Mouse (Mus musculus) layer of hippocampus, adult 2 months (tissue): Measurements from ENCODE around the gene Hmga2. TPM values are rescaled to one million over a fixed set of nuclear protein-coding genes. Genes with fewer than 3 reads are reported as not detected.

ENCODE experiments used
- DNase-seq, 2 experiments: peaks; one replicate each; pipeline ENCODE4 v3.0.0; 2022; ENCODE audit warnings: low spot score in 2 of 2
- H3K27ac ChIP-seq: fragments of 200-600 bp; 2 replicates; pipeline ENCODE4 v1.8.1; 2022
- H3K4me3 ChIP-seq: fragments of 200-600 bp; 2 replicates; pipeline ENCODE4 v1.8.1; 2022; ENCODE audit warnings: mild to moderate bottlenecking
- CTCF ChIP-seq: fragments of 200-600 bp; conservative IDR thresholded peaks from 2 replicates; pipeline ENCODE4 v1.8.1; 2022; ENCODE audit warnings: antibody characterized with exemption, mild to moderate bottlenecking, moderate library complexity
- total RNA-seq, 2 experiments: library from RNA; stranded (reverse); gene quantifications; 2 replicates each; pipeline ENCODE4 v1.2.3; 2021

Hmga2 gene
- total RNA-seq, 2 experiments from 2014 or later: 0.13 TPM; not detected in 1

DNA sequence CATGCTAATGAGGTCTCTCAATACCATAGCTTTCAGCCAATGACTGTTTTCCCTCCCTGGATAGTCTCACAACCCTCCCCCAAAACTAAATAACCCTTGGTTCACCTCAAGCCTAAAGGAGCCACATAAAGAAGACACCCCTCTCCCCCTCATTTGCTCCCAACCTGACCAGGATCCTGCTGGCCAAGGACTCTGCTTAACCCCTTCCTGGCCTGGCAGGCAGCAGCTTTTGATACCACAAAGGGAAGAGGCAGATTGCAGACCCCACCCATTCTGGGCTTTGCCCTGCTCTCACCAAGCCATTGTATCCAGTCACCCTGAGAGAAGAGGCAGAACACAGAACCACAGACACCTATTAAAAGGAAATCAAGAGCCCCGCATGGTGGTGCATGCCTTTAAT, 11.6 kb upstream of the Hmga2 start:
- no peak overlapping the region for H3K27ac ChIP-seq
- H3K4me3 ChIP-seq: no peak overlapping the region
- DNase-seq: no peak
- no peak for TF ChIP-seq CTCF

DNA sequence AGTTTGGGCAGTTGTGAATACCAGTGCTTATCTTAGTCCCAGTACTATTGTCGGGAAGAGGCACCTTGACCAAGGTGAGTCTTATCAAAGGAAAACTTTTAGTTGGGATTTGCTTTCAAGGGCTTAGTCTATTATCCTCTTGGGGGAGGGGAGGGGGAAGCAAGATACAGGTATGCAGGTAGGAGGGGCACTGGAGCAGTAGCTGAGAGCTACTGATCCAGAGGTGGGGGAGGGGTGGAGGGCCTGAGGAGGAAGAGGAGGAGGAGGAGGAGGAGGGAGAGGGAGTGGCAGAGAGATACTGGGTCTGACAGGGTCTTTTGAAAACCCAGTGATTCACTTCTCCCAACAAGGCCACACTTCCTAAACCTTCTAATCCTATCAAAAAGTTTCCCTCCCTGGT, 9.2 kb upstream of the Hmga2 start:
- no peak overlapping the region for H3K27ac ChIP-seq
- DNase-seq: no peak
- no peak overlapping the region for H3K4me3 ChIP-seq
- no peak for TF ChIP-seq CTCF

DNA sequence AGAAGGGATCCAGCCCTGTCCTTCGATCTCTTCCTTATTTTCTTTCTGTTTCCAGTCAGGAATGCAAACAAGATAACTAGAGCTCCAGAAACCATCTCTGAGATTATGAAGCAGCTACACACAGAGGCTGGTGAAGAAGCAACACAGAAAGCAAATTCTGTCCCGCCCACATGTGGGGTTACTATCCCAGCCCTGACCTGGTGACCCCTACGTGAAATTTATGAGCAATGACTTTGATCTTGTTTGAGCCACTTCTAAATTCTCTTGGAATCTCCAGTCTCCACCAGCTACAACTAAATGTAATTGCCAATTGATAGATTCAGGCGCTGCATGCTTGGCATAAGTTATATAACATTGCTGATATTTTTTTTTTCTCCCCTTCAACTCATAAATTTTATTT, 7.9 kb upstream of the Hmga2 start:
- no peak for DNase-seq
- no peak overlapping the region for H3K27ac ChIP-seq
- TF ChIP-seq CTCF: no peak
- H3K4me3 ChIP-seq: no peak overlapping the region

DNA sequence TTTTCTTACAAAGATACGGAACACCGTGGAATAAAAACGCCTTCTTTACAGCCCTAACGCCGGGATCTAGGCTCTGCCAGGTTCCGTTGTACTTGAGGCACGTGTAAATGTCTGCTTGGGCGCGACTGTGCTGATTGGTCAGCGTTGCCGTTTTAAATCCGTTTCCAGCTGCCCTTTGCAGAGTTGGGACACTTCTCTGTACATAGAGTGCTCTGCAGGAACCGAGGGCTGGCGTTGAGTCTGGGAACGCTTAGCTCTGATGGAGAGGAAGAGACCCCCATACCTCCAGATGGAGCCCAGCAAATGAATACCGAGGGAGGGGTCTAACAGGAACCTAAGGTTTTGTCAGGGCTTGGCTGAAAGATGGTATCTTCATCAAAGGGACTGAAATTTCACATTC, 1.9 kb upstream of the Hmga2 start:
- H3K4me3 ChIP-seq: no peak overlapping the region
- H3K27ac ChIP-seq: no peak overlapping the region
- DNase-seq: no peak
- no peak for TF ChIP-seq CTCF

DNA sequence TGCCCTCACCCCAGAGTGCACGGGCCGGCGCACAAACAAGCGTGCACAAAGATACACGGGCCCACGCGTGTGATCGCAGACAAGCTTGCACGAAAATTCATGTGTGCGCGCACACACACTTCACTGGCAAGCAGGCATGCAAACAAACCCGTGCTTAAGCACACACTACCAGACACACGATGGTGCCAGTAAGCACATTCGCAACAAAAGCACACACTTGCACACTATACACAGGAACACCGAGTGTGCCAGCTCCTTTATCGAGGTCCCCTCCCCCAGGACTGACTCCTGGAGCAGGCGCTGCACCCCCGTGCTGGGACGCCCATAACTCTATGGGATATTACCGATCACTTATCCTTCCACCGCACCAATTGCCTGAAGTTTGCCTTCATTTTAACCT, 1.2 kb upstream of the Hmga2 start:
- Histone ChIP-seq H3K27ac (no peak overlapping the region), H3K4me3 (no peak overlapping the region)
- DNase-seq: no peak
- no peak for TF ChIP-seq CTCF

DNA sequence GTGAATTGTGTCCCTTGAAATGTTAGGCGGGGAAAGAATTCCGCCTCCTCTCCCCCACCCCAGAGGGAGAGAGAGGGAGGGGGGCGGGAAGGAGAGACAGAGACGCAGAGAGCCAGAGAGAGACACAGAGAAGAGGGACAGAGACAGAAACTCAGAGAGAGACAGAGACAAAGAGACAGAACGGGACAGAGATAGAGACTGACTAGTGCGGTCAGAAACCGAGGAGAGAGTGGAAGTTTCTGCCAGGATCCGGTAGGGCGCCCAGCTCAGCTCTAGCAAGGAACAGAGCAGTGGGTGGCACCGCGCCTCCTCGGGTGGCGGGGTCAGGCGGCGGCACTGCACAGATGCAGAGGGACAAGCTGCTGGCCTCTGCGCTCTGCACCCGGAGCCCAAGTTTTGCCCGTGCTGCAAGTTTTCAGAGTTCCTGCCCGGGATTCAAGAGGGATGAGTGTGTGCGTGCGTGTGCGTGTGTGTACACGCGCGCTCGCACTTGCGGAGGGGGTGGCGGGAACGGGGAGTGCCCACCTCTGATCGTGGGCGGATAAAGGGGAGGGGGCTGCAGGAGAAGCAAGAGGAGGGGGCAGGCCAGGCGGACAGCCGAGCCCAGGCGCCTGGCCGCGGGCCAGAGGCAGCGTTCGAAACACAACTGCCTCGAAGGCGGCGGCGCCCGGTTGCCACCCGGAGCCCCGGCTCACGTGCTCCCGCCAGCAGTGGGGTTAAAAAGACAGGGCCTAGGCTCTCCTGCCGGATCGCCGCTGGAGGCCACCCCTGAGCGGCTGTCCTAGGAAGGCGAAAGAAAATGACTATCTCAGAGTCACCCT, 457 bp upstream of the Hmga2 start:
- no peak overlapping the region for H3K27ac ChIP-seq
- H3K4me3 ChIP-seq: peak overlapping the region; percentile 24; the same call in 1 of the 2 replicates
- no peak for DNase-seq
- no peak for TF ChIP-seq CTCF

DNA sequence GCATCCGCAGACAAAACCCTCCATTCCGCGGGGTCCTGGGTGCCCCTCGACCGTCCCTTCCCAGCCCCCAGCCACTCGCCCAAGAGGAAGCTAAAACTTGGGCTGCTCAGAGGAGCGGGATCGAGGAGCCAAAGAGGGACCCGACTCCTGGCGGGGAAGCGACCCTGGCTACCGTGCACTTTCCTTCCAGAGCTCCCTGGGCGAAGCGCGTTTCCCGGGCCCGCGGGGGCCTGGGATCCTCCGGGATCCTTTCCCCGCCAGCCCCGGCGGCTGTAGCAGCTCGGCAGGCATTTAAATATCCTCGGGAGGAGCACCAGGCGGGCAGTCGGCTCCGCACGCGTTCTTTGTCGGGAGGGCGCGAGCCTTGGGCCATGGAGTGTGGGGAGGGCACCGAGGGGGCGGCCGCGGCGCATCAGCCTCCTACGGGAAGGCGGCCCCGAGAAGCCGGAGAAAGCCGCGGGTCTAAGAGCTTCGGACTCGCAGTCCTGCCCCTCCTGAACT, 1.2 kb downstream of the Hmga2 start:
- no peak overlapping the region for H3K27ac ChIP-seq
- no peak for DNase-seq
- peak overlapping the region; percentile 30; the same call in 1 of the 2 replicates for H3K4me3 ChIP-seq
- no peak for TF ChIP-seq CTCF

DNA sequence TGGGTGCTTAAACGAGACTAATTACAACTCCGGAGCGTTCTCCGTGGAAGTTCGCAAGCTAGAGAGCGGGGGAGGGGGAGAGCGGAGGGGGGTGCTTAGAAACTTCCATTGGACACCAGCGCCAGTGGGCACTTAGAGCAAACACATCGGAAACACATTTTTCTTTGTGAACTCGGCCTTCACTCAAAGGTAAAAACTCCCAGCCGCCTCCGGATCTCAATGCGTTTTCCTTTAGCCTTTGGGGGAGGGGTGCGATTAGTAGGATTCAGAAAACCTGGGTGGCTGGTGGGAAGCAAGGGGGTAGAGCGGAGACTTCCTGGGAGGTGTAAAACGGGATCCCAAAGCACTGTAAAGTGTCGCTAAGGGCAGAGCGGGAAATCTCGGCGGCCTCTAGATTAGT, 2.0 kb downstream of the Hmga2 start:
- Histone ChIP-seq H3K4me3 (no peak overlapping the region), H3K27ac (no peak overlapping the region)
- no peak for DNase-seq
- no peak for TF ChIP-seq CTCF

DNA sequence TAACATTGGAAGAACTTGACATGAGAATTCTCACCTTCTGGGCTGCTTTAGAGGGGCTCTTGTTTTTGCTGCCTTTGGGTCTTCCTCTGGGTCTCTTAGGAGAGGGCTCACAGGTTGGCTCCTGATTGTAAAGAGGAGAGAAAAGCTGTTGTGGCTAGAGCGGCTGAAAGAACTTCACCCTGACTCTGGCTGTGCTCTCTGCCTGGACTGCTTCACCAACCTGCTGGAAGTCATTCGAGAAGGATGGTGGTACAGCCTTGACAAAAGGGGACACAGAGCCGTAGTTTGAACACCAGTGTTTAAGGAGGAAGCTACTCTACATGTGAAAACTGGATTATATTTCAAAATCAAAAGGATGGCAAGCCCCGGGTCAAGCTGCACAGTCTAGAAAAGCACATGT, 3.1 kb downstream of the Hmga2 start:
- H3K27ac ChIP-seq: no peak overlapping the region
- no peak for TF ChIP-seq CTCF
- no peak for DNase-seq
- no peak overlapping the region for H3K4me3 ChIP-seq

DNA sequence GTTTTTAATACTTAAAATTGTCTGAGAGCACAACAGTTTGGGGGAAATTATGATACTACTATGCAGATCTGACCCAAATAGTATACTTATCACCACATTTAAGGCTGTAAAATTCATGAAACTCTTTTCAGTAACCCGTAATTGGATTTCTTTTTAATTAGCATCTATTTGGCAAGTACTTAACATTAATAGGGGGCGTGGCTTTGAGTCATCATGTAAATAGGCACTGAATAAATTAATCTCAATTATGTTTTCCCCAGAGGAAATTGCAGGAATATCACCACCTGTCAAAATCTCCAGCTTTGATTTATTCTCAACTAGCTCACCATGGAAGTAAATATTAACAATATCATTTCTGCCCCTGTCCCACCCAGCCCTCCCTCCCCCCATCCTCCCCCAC, 3.7 kb downstream of the Hmga2 start:
- DNase-seq: no peak
- no peak overlapping the region for H3K27ac ChIP-seq
- no peak for TF ChIP-seq CTCF
- no peak overlapping the region for H3K4me3 ChIP-seq

DNA sequence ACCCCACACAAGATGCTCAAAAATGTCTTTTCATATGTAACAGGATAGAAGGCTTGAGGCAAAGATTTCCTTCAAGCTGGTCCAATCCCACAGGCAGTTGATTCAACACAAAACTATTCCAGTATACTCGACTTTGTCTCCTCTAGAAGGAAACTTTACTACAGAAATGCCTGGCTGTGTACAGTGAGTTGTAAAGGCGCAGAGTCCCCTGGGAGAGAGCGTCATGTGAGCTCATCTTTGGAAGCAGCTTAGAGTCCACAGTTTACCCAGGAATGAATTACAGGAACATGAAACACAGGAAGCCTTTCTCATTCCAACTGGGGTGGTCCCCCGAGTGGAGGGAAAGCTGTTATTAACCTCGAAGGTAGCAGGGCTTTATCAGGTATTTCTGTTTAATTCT, 11.1 kb downstream of the Hmga2 start:
- TF ChIP-seq CTCF: no peak
- Histone ChIP-seq H3K27ac (no peak overlapping the region), H3K4me3 (no peak overlapping the region)
- DNase-seq: no peak

DNA sequence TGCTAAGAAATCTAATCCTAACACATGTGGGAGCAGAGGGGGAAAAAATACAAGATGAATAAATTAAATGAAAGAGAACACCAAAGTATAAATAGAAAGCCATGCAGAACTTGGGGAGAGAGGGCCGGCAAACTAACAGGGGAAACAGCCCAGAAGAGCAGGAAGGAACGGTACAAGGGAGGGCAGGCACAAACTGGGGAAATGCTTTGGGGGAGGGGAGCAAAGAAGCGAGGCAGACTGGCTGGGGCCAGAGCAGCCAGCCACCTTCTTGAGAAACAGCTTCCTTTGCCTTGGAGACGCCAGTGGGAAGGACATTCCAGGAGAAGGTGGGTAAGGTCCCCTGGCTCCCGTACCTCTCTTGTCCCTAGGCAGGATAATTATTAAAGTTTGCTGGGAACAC, 14.5 kb downstream of the Hmga2 start:
- Histone ChIP-seq H3K4me3 (no peak overlapping the region), H3K27ac (no peak overlapping the region)
- TF ChIP-seq CTCF: no peak
- DNase-seq: no peak

DNA sequence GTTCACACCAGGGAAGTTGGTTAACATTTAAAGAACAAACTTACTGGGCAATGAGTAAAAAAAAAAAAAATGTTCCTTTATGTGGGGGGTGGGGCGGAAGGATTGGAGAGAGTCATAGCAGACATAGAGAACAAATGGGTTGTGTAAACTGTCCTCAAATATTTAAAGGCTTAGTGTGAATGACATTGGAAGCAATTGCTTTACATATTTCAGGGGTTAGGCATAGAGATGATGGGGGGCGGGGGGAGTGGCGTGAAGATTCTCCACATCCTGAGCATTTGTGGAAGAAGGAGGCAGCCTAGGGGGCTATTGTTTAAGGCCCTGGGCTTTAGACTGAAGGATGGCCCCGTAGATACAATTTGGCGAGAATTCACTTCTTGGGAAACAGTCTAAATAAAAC, 15.0 kb downstream of the Hmga2 start:
- TF ChIP-seq CTCF: no peak
- DNase-seq: no peak
- H3K4me3 ChIP-seq: no peak overlapping the region
- no peak overlapping the region for H3K27ac ChIP-seq

DNA sequence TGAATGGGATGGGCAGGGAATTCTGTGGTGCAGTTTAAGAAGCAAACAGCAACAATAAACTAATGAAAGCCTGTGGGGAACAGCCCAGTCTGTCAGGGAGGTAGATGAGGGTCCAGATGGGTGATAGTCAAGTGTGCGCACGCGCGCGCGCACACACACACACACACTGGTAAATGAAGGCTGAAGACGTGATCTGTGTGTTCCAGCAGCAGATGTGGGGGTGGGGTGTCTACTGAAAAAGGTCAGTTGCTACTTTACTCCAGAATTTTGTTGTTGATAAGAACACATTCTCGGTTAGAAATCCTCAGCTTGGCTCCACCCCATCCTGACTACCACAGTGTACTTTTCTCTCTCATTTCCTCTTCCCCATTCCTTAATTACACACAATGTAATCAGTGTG, 17.4 kb downstream of the Hmga2 start:
- TF ChIP-seq CTCF: no peak
- Histone ChIP-seq H3K27ac (no peak overlapping the region), H3K4me3 (no peak overlapping the region)
- DNase-seq: no peak
